Mouse (Mus musculus) stomach, postnatal 0 days (tissue): ENCODE data around the gene Eya4. TPM values are rescaled to one million over a fixed set of nuclear protein-coding genes. Genes with fewer than 3 reads are reported as not detected.

Experiments
- ATAC-seq: fragments of 200-750 bp; cut with Nextera tagmentation; 2 replicates; pipeline ENCODE4 v1.8.0; 2017; ENCODE audit not compliant: low FRiP score, low TSS enrichment
- DNase-seq: peaks from one replicate; pipeline ENCODE4 v3.0.0-alpha.2; 2016; ENCODE audit warnings: low spot score
- H3K27ac ChIP-seq: fragments of 300-500 bp; sonication (generic); replicated peaks from 2 replicates; pipeline ENCODE4 v1.5.1; 2014; ENCODE audit warnings: mild to moderate bottlenecking, control low read depth
- H3K27me3 ChIP-seq: fragments of 300-500 bp; sonication (generic); 2 replicates; pipeline ENCODE4 v1.6.1; 2014; ENCODE audit warnings: low read length; ENCODE audit not compliant: control insufficient read depth, insufficient read depth
- H3K36me3 ChIP-seq: fragments of 300-500 bp; sonication (generic); 2 replicates; pipeline ENCODE4 v1.6.1; 2014; ENCODE audit warnings: low read length, mixed read lengths; ENCODE audit not compliant: control insufficient read depth, insufficient read depth
- H3K4me1 ChIP-seq: fragments of 300-500 bp; sonication (generic); replicated peaks from 2 replicates; pipeline ENCODE4 v1.6.1; 2014; ENCODE audit warnings: antibody characterized with exemption; ENCODE audit not compliant: control insufficient read depth, insufficient read depth
- H3K4me2 ChIP-seq: fragments of 300-500 bp; sonication (generic); replicated peaks from 2 replicates; pipeline ENCODE4 v1.6.1; 2014; ENCODE audit warnings: low read depth, mild to moderate bottlenecking, control low read depth, moderate library complexity
- H3K4me3 ChIP-seq: fragments of 300-500 bp; sonication (generic); 2 replicates; pipeline ENCODE4 v1.5.1; 2014; ENCODE audit warnings: low read depth, low read length, control low read depth
- H3K9ac ChIP-seq: fragments of 300-500 bp; sonication (generic); 2 replicates; pipeline ENCODE4 v1.6.1; 2014; ENCODE audit warnings: mild to moderate bottlenecking, low read length, control low read depth, mixed read lengths
- H3K9me3 ChIP-seq: fragments of 300-500 bp; sonication (generic); 2 replicates; pipeline ENCODE4 v1.6.1; 2016; ENCODE audit warnings: low read length; ENCODE audit not compliant: control insufficient read depth
- CTCF ChIP-seq: IDR thresholded peaks from 2 replicates; pipeline ENCODE4 v1.5.1; 2016; ENCODE audit warnings: antibody characterized with exemption, low read depth, mild to moderate bottlenecking, moderate library complexity
- EP300 ChIP-seq: optimal IDR thresholded peaks from 2 replicates; pipeline ENCODE3; 2016; ENCODE audit warnings: antibody characterized with exemption
- WGBS: fragments of 180-500 bp; shearing (Covaris S2); extraction: QIAGEN DNeasy Blood & Tissue Kit; methylation state at CpG from one replicate; pipeline ENCODE4 v1.1.7; 2014; 5-methylcytosine and 5-hydroxymethylcytosine counted together
- polyA plus RNA-seq: library from polyadenylated mRNA; unstranded; fragments of >200 nt; fragmentation: Nextera tagmentation; extraction: Ambion mirVana; gene quantifications from 2 replicates; pipeline ENCODE4 v1.2.1, GENCODE M21; 2015

Gene Eya4
- 0.28 and 0.33 TPM in 2 replicates for polyA plus RNA-seq

- peak within 1 kb of the TSS; percentile 50 for H3K4me3 ChIP-seq
- no peaks in the 10 kb centered on the region for H3K9me3 ChIP-seq
- H3K4me1 ChIP-seq = 0 out of 2 replicates have a peak, but pooled peaks cover 2% of the 10 kb centered on the region
- H3K4me2 ChIP-seq = peak within 1 kb of the TSS; percentile 73
- peaks cover 9% of the 10 kb centered on the region; the same call in 1 of the 2 replicates for H3K27me3 ChIP-seq
- DNase-seq = peak; percentile 44
- no peak within 1 kb of the TSS for H3K27ac ChIP-seq
- TF ChIP-seq EP300 = no peak
- TF ChIP-seq CTCF = 0 out of 2 replicates have a peak, but pooled peaks have one; percentile 6
- H3K9ac ChIP-seq = 0 out of 2 replicates have a peak within 1 kb of the TSS, but pooled peaks have one; percentile 23
- no peaks in the 10 kb centered on the region for H3K36me3 ChIP-seq
- 5% methylated on average over 65 of the region's 79 CpGs for WGBS
- 0 out of 2 replicates have a peak, but pooled peaks have one; percentile 42 for ATAC-seq
Measured at GRCm38 (mm10) chr10:23350011-23350911, at the start of gene Eya4. TSS of gene Eya4 (minus strand) at chr10:23350786.

GRCm38 (mm10) chr10:23395399-23395798 lies 44.8 kb upstream of the Eya4 start:
- TF ChIP-seq EP300 (no peak), CTCF (no peak)
- Histone ChIP-seq H3K9ac (no peak overlapping the region), H3K27me3 (no peaks in the 10 kb centered on the region), H3K36me3 (no peaks in the 10 kb centered on the region), H3K9me3 (no peaks in the 10 kb centered on the region), H3K4me2 (no peak overlapping the region), H3K4me3 (no peak overlapping the region), H3K4me1 (no peaks in the 10 kb centered on the region), H3K27ac (no peak overlapping the region)
- DNase-seq = no peak
- WGBS = 72% methylated on average over 3 of the region's 3 CpGs
- no peak for ATAC-seq

- WGBS = 81% methylated on average over 11 of the region's 11 CpGs
- Histone ChIP-seq H3K36me3 (no peaks in the 10 kb centered on the region), H3K27ac (no peak overlapping the region), H3K9me3 (no peaks in the 10 kb centered on the region), H3K9ac (no peak overlapping the region), H3K4me2 (no peak overlapping the region), H3K27me3 (no peaks in the 10 kb centered on the region), H3K4me1 (no peaks in the 10 kb centered on the region), H3K4me3 (no peak overlapping the region)
- TF ChIP-seq CTCF = no peak
- no peak for TF ChIP-seq EP300
- no peak for ATAC-seq
- no peak for DNase-seq
Measured at GRCm38 (mm10) chr10:23394556-23395245, 44.1 kb upstream of the Eya4 start.

GRCm38 (mm10) chr10:23394152-23394551 lies 43.6 kb upstream of the Eya4 start:
- WGBS = 64% methylated on average over 6 of the region's 6 CpGs
- Histone ChIP-seq H3K36me3 (no peaks in the 10 kb centered on the region), H3K27me3 (no peaks in the 10 kb centered on the region), H3K9ac (no peak overlapping the region), H3K4me2 (no peak overlapping the region), H3K4me1 (no peaks in the 10 kb centered on the region), H3K27ac (no peak overlapping the region), H3K9me3 (no peaks in the 10 kb centered on the region), H3K4me3 (no peak overlapping the region)
- ATAC-seq (no peak), DNase-seq (no peak)
- no peak for TF ChIP-seq EP300
- TF ChIP-seq CTCF = no peak

- Histone ChIP-seq H3K27ac (no peak overlapping the region), H3K4me1 (no peaks in the 10 kb centered on the region), H3K4me2 (no peak overlapping the region), H3K9ac (no peak overlapping the region), H3K4me3 (no peak overlapping the region), H3K27me3 (no peaks in the 10 kb centered on the region), H3K9me3 (no peaks in the 10 kb centered on the region), H3K36me3 (no peaks in the 10 kb centered on the region)
- DNase-seq = no peak
- 81% methylated on average over 6 of the region's 6 CpGs for WGBS
- TF ChIP-seq CTCF = no peak
- TF ChIP-seq EP300 = no peak
- no peak for ATAC-seq
Measured at GRCm38 (mm10) chr10:23363866-23364265, 13.3 kb upstream of the Eya4 start.
